Mouse (Mus musculus): ENCODE measurements at regions not wholly inside any gene's neighbourhood (a gene's known extent, or its start where the extent isn't known, plus 50 kb on each side); places are given as distances from the start of the nearest gene placed in this dataset.

GRCm38 (mm10) chr17:4328810-4329209 is 632.7 kb upstream of the Nox3 start:
- TF ChIP-seq CTCF (IDR thresholded peaks at IDR 0.05; ENCODE audit: borderline replicate concordance, insufficient read depth, low read depth, low read length), result no peak
- TF ChIP-seq POLR2A (IDR thresholded peaks at IDR 0.05; ENCODE audit: borderline replicate concordance, insufficient read depth, low read length), result no peak

All from cerebellum, adult 2 months (tissue).